Mouse (Mus musculus) MEL (cell line): Measurements from ENCODE around the gene Spata1. TPM values are rescaled to one million over a fixed set of nuclear protein-coding genes. Genes with fewer than 3 reads are reported as not detected.

Source experiments
- DNase-seq: peaks from one replicate; pipeline ENCODE4 v3.0.0; 2011; ENCODE audit warnings: low read depth, low spot score
- H3K27ac ChIP-seq: 2 replicates; pipeline ENCODE4 v1.5.1; 2012; ENCODE audit warnings: low read depth, mild to moderate bottlenecking, control low read depth, low read length, moderate library complexity; ENCODE audit not compliant: control insufficient read depth
- H3K27me3 ChIP-seq, 2 experiments: fragments of 150-350 bp in 1 of 2; sonication (generic) in 1 of 2; 2 replicates each; pipeline ENCODE4 v1.6.1; 2012; ENCODE audit warnings: low read length in 2 of 2, mild to moderate bottlenecking in 2 of 2, improper control_type of control experiment in 1 of 2, moderate library complexity in 1 of 2; ENCODE audit not compliant: insufficient read depth in 2 of 2, control insufficient read depth in 1 of 2
- H3K36me3 ChIP-seq, 2 experiments: 2 replicates each; pipeline ENCODE4 v1.6.1; 2012 to 2014; ENCODE audit warnings: low read length in 2 of 2, improper control_type of control experiment in 1 of 2, inconsistent platforms in 1 of 2, mild to moderate bottlenecking in 1 of 2; ENCODE audit not compliant: insufficient read depth in 2 of 2, control insufficient read depth in 1 of 2
- H3K4me1 ChIP-seq, 2 experiments: fragments of 150-350 bp in 1 of 2; sonication (generic) in 1 of 2; 2 replicates each; pipeline ENCODE4 v1.6.1; 2012; ENCODE audit warnings: low read length in 2 of 2, improper control_type of control experiment in 1 of 2, mild to moderate bottlenecking in 1 of 2; ENCODE audit not compliant: insufficient read depth in 2 of 2, control insufficient read depth in 1 of 2
- H3K4me3 ChIP-seq, 2 experiments: fragments of 150-350 bp in 1 of 2; sonication (generic) in 1 of 2; 2 replicates each; pipeline ENCODE4 v1.5.1; 2012; ENCODE audit warnings: low read depth in 2 of 2, low read length in 2 of 2, mild to moderate bottlenecking in 2 of 2, moderate library complexity in 2 of 2, control low read depth in 1 of 2, improper control_type of control experiment in 1 of 2; ENCODE audit not compliant: control insufficient read depth in 1 of 2, insufficient read depth in 1 of 2
- H3K79me2 ChIP-seq: 2 replicates; pipeline ENCODE4 v1.6.1; 2012; ENCODE audit warnings: mild to moderate bottlenecking, low read length, moderate library complexity; ENCODE audit not compliant: control insufficient read depth, poor library complexity, insufficient read depth
- H3K9ac ChIP-seq: 2 replicates; pipeline ENCODE4 v1.6.1; 2012; ENCODE audit warnings: low read depth, mild to moderate bottlenecking, control low read depth, low read length, moderate library complexity; ENCODE audit not compliant: control insufficient read depth, poor library complexity, severe bottlenecking
- H3K9me3 ChIP-seq: fragments of 150-350 bp; sonication (generic); replicated peaks from 2 replicates; pipeline ENCODE4 v1.6.1; 2012; ENCODE audit warnings: mild to moderate bottlenecking, low read length, improper control_type of control experiment, moderate library complexity; ENCODE audit not compliant: insufficient read depth
- CTCF ChIP-seq, 3 experiments: IDR thresholded peaks in 2 of 3; conservative IDR thresholded peaks in 1 of 3; 2 replicates each; pipeline ENCODE4 v1.5.1; 2011 to 2012; ENCODE audit warnings: low read length in 3 of 3, low read depth in 2 of 3, mild to moderate bottlenecking in 2 of 3, improper control_type of control experiment in 1 of 3, inconsistent platforms in 1 of 3, mixed read lengths in 1 of 3, moderate library complexity in 1 of 3; ENCODE audit not compliant: control insufficient read depth in 1 of 3, insufficient read depth in 1 of 3, poor library complexity in 1 of 3, severe bottlenecking in 1 of 3
- E2F4 ChIP-seq: IDR thresholded peaks from 2 replicates; pipeline ENCODE4 v1.6.1; 2011; ENCODE audit warnings: low read depth, low read length, improper control_type of control experiment, borderline replicate concordance
- ELF1 ChIP-seq: IDR thresholded peaks from 2 replicates; pipeline ENCODE4 v1.6.1; 2014; ENCODE audit warnings: low read depth, mild to moderate bottlenecking, inconsistent platforms, low read length, improper control_type of control experiment, moderate library complexity
- EP300 ChIP-seq, 2 experiments: IDR thresholded peaks; 2 replicates each; pipeline ENCODE4 v1.6.1; 2011; ENCODE audit warnings: improper control_type of control experiment in 2 of 2, low read length in 2 of 2, low read depth in 1 of 2, mild to moderate bottlenecking in 1 of 2
- ETS1 ChIP-seq: IDR thresholded peaks from 2 replicates; pipeline ENCODE4 v1.6.1; 2012; ENCODE audit warnings: low read depth, mild to moderate bottlenecking, inconsistent platforms, low read length, improper control_type of control experiment, moderate library complexity
- GABPA ChIP-seq: IDR thresholded peaks from 2 replicates; pipeline ENCODE4 v1.6.1; 2012; ENCODE audit warnings: low read depth, mild to moderate bottlenecking, inconsistent platforms, low read length, improper control_type of control experiment, moderate library complexity
- GATA1 ChIP-seq: IDR thresholded peaks from 2 replicates; pipeline ENCODE4 v1.6.1; 2011; ENCODE audit warnings: low read depth, low read length, improper control_type of control experiment
- JUND ChIP-seq: IDR thresholded peaks from 2 replicates; pipeline ENCODE4 v1.6.1; 2011; ENCODE audit warnings: low read depth, mild to moderate bottlenecking, improper control_type of control experiment, low read length
- KAT2A ChIP-seq: conservative IDR thresholded peaks from 2 replicates; pipeline ENCODE4 v1.6.1; 2012; ENCODE audit warnings: low read depth, low read length, improper control_type of control experiment, inconsistent platforms
- MAFK ChIP-seq: IDR thresholded peaks from 2 replicates; pipeline ENCODE4 v1.6.1; 2011; ENCODE audit warnings: low read depth, mild to moderate bottlenecking, low read length, improper control_type of control experiment, borderline replicate concordance
- MAX ChIP-seq: IDR thresholded peaks from 2 replicates; pipeline ENCODE4 v1.6.1; 2011; ENCODE audit warnings: low read length, improper control_type of control experiment
- MAZ ChIP-seq: IDR thresholded peaks from 2 replicates; pipeline ENCODE4 v1.6.1; 2012; ENCODE audit warnings: low read depth, mild to moderate bottlenecking, inconsistent platforms, low read length, improper control_type of control experiment
- MXI1 ChIP-seq: IDR thresholded peaks from 2 replicates; pipeline ENCODE4 v1.6.1; 2011; ENCODE audit warnings: mild to moderate bottlenecking, low read depth, low read length, improper control_type of control experiment
- MYC ChIP-seq: IDR thresholded peaks from 2 replicates; pipeline ENCODE4 v1.6.1; 2011; ENCODE audit warnings: low read depth, mild to moderate bottlenecking, low read length, improper control_type of control experiment, moderate library complexity
- NELFE ChIP-seq: IDR thresholded peaks from 2 replicates; pipeline ENCODE4 v1.6.1; 2011; ENCODE audit warnings: low read depth, low read length, improper control_type of control experiment
- POLR2A ChIP-seq, 2 experiments: IDR thresholded peaks; 2 replicates each; pipeline ENCODE4 v1.6.1; 2011 to 2012; ENCODE audit warnings: low read length in 2 of 2, mild to moderate bottlenecking in 2 of 2, control low read depth in 1 of 2, improper control_type of control experiment in 1 of 2, low read depth in 1 of 2, moderate library complexity in 1 of 2; ENCODE audit not compliant: control insufficient read depth in 1 of 2, insufficient read depth in 1 of 2, poor library complexity in 1 of 2
- POLR2AphosphoS5 ChIP-seq: IDR thresholded peaks from 2 replicates; pipeline ENCODE4 v1.6.1; 2012; ENCODE audit warnings: low read depth, borderline replicate concordance, mild to moderate bottlenecking, inconsistent platforms, low read length, moderate library complexity, mixed read lengths
- SIN3A ChIP-seq: IDR thresholded peaks from 2 replicates; pipeline ENCODE4 v1.6.1; 2012; ENCODE audit warnings: low read length, improper control_type of control experiment, inconsistent platforms
- SMC3 ChIP-seq: IDR thresholded peaks from 2 replicates; pipeline ENCODE4 v1.6.1; 2011; ENCODE audit warnings: low read depth, low read length, improper control_type of control experiment
- TBP ChIP-seq: IDR thresholded peaks from 2 replicates; pipeline ENCODE4 v1.8.0; 2011; ENCODE audit warnings: low read depth, low read length, improper control_type of control experiment
- TCF12 ChIP-seq: IDR thresholded peaks from 2 replicates; pipeline ENCODE4 v1.6.1; 2014; ENCODE audit warnings: low read depth, mild to moderate bottlenecking, inconsistent platforms, low read length, improper control_type of control experiment, moderate library complexity
- UBTF ChIP-seq: IDR thresholded peaks from 2 replicates; pipeline ENCODE4 v1.6.1; 2012; ENCODE audit warnings: low read depth, mild to moderate bottlenecking, inconsistent platforms, low read length, improper control_type of control experiment, moderate library complexity, borderline replicate concordance; ENCODE audit not compliant: insufficient read depth
- USF1 ChIP-seq: IDR thresholded peaks from 2 replicates; pipeline ENCODE4 v1.6.1; 2014; ENCODE audit warnings: low read depth, mild to moderate bottlenecking, inconsistent platforms, low read length, improper control_type of control experiment, moderate library complexity
- ZKSCAN1 ChIP-seq: IDR thresholded peaks from 2 replicates; pipeline ENCODE4 v1.6.1; 2012; ENCODE audit warnings: low read depth, mild to moderate bottlenecking, inconsistent platforms, low read length, improper control_type of control experiment, moderate library complexity
- ZMIZ1 ChIP-seq: IDR thresholded peaks from 2 replicates; pipeline ENCODE4 v1.6.1; 2012; ENCODE audit warnings: low read depth, mild to moderate bottlenecking, inconsistent platforms, low read length, improper control_type of control experiment, moderate library complexity
- ZNF384 ChIP-seq: IDR thresholded peaks from 2 replicates; pipeline ENCODE4 v1.6.1; 2012; ENCODE audit warnings: low read depth, mild to moderate bottlenecking, inconsistent platforms, low read length, improper control_type of control experiment
- polyA plus RNA-seq, 2 experiments: library from polyadenylated mRNA; stranded (reverse) in 1 of 2; unstranded in 1 of 2; fragments of >175 nt in 1 of 2; fragments of >200 nt in 1 of 2; gene quantifications; 2 replicates each; pipeline versions ENCODE4 v1.2.1 to v1.2.4; 2012; ENCODE audit warnings: low replicate concordance in 2 of 2, low read depth in 1 of 2; ENCODE audit not compliant: insufficient read length in 2 of 2, insufficient read depth in 1 of 2, missing spikeins in 1 of 2
- total RNA-seq: library from RNA; depleted of rRNA; stranded (reverse); fragments of 300-350 nt; gene quantifications from 2 replicates; pipeline ENCODE4 v1.2.3, GENCODE M21; 2012

The Spata1 gene
- total and polyA plus RNA-seq, 3 experiments, result 1.1 to 1.9 TPM; not detected in 1

DNA sequence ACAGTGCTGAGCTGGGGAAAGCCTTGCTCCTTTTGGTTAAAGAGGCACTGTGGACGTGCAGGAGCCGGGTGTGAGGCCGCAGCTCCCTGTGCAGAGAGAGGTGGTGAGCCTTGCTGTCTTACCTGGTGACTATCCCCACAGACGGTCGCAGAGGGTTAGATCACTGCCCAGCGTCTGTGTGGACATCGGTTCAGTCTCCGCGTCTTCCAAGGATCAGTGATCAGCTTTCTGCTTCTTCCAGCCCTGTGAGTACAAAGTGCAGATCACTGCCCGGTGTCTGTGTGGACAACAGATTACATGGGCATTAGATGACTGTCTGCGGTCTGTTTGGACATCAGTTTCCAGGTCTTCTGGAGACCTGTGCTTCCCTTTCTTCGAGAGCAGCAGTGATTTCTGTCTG, 85.0 kb downstream of the Spata1 start:
- Histone ChIP-seq H3K4me1 (peaks cover 20 to 32% of the 10 kb centered on the region in 2 experiments), H3K4me3 (no peak overlapping the region), H3K27me3 (no peaks in the 10 kb centered on the region), H3K27ac (no peak overlapping the region), H3K36me3 (peaks cover 6 to 37% of the 10 kb centered on the region in 2 experiments), H3K79me2 (peaks cover 44% of the 10 kb centered on the region), H3K9me3 (no peaks in the 10 kb centered on the region), H3K9ac (no peak overlapping the region)
- TF ChIP-seq ELF1 (no peak), POLR2A (IDR thresholded peaks at IDR 0.05; ENCODE audit: control insufficient read depth in 1 of 2, insufficient read depth in 1 of 2, low read depth in 1 of 2, low read length in 2 of 2, poor library complexity in 1 of 2) (no peak), ZKSCAN1 (no peak), SIN3A (no peak), MAZ (no peak), SMC3 (no peak), E2F4 (no peak), GABPA (no peak), ZMIZ1 (no peak), ETS1 (no peak), MYC (no peak), UBTF (no peak), JUND (no peak), CTCF (IDR thresholded peaks at IDR 0.05 in 2 of 3, conservative IDR thresholded peaks at IDR 0.05 in 1 of 3; ENCODE audit: control insufficient read depth in 1 of 3, insufficient read depth in 1 of 3, low read depth in 2 of 3, low read length in 3 of 3, poor library complexity in 1 of 3, severe bottlenecking in 1 of 3) (no peak), TBP (no peak), EP300 (IDR thresholded peaks at IDR 0.05; ENCODE audit: low read depth in 1 of 2, low read length in 2 of 2) (no peak), TCF12 (no peak), MXI1 (no peak), NELFE (no peak)
- DNase-seq, result no peak

DNA sequence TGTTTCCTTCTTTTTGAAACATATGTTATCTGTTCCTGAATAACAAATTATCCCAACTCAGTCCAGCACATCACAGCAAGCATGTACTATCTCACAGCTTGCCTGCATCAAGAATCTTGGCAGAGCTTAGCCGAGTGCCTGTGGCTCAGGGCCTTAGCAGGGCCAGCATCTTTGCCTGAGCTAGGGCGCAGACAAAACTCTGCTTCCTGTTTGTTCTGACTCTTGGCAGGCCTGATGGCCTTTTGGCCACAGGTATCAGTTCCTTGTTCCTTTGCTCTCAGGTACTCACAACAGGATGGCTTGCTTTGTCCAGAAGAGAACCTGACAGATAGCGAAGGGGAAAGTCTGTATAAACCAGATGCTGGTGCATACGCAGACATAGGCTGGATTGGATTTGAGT, 85.6 kb downstream of the Spata1 start:
- no peaks in the 10 kb centered on the region for H3K9me3 ChIP-seq
- H3K27ac ChIP-seq, result no peak overlapping the region
- H3K4me3 ChIP-seq, result no peak overlapping the region
- peaks cover 49% of the 10 kb centered on the region for H3K79me2 ChIP-seq
- TF ChIP-seq POLR2A (IDR thresholded peaks at IDR 0.05; ENCODE audit: control insufficient read depth in 1 of 2, insufficient read depth in 1 of 2, low read depth in 1 of 2, low read length in 2 of 2, poor library complexity in 1 of 2), result no peak
- no peak for TF ChIP-seq KAT2A
- no peak for TF ChIP-seq USF1
- no peak for TF ChIP-seq CTCF (IDR thresholded peaks at IDR 0.05 in 2 of 3, conservative IDR thresholded peaks at IDR 0.05 in 1 of 3; ENCODE audit: control insufficient read depth in 1 of 3, insufficient read depth in 1 of 3, low read depth in 2 of 3, low read length in 3 of 3, poor library complexity in 1 of 3, severe bottlenecking in 1 of 3)
- no peak for TF ChIP-seq MAX
- TF ChIP-seq ZNF384, result no peak
- TF ChIP-seq MAZ, result no peak
- TF ChIP-seq EP300 (IDR thresholded peaks at IDR 0.05; ENCODE audit: low read depth in 1 of 2, low read length in 2 of 2), result no peak
- no peak for TF ChIP-seq POLR2AphosphoS5
- TF ChIP-seq E2F4, result no peak
- no peak for TF ChIP-seq SIN3A
- TF ChIP-seq MAFK, result no peak
- no peak for TF ChIP-seq GATA1
- no peak overlapping the region for H3K9ac ChIP-seq
- no peaks in the 10 kb centered on the region for H3K27me3 ChIP-seq
- peaks cover 20 to 26% of the 10 kb centered on the region in 2 experiments for H3K4me1 ChIP-seq
- H3K36me3 ChIP-seq, result peaks cover 6 to 34% of the 10 kb centered on the region in 2 experiments
- no peak for DNase-seq
